Mouse (Mus musculus) megakaryocyte-erythroid progenitor cell, adult 5 weeks (primary cell): ENCODE data around the gene Vmn1r69. TPM values are rescaled to one million over a fixed set of nuclear protein-coding genes. Genes with fewer than 3 reads are reported as not detected.

Experiments
- polyA plus RNA-seq: library from polyadenylated mRNA; stranded (reverse); fragments of >175 nt; gene quantifications from 2 replicates; pipeline ENCODE4 v1.2.3, GENCODE M21; 2012

The Vmn1r69 gene
- polyA plus RNA-seq, result not detected in 2 replicates

GRCm38 (mm10) chr7:10613559-10613958 lies at the start of gene Vmn1r69:
Vmn1r69 (minus strand) TSS chr7:10613659.

GRCm38 (mm10) chr7:10631232-10631631 lies 17.8 kb upstream of the Vmn1r69 start, which contains the start of gene Vmn1r70:
Vmn1r70 (plus strand) TSS chr7:10631532.

GRCm38 (mm10) chr7:10558385-10558784 lies 55.1 kb downstream of the Vmn1r69 start, which contains the start of gene Vmn1r68:
Vmn1r68 (minus strand) TSS chr7:10558485.

Other genes with a start within 250 kb of the Vmn1r69 start
- gene Vmn1r67, start 170.3 kb downstream of the Vmn1r69 start, polyA plus RNA-seq, result not detected in 2 replicates
- 0.03 and 0.17 TPM in 2 replicates for gene Zik1, start 118.3 kb downstream of the Vmn1r69 start, polyA plus RNA-seq
- 0.01 TPM in 1 of 2 replicates, not detected in the other for gene Vmn1r68, start 55.2 kb downstream of the Vmn1r69 start, polyA plus RNA-seq
- gene Vmn1r70, start 17.9 kb upstream of the Vmn1r69 start, polyA plus RNA-seq, result not detected in 2 replicates
- gene Nlrp4b, start 74.1 kb upstream of the Vmn1r69 start, polyA plus RNA-seq, result not detected in 2 replicates
- gene Vmn1r71, start 140.7 kb upstream of the Vmn1r69 start, polyA plus RNA-seq, result not detected in 2 replicates